Mouse (Mus musculus) olfactory bulb, adult 2 months (tissue): ENCODE results near the gene Gpr83.

ENCODE experiments used
- CTCF ChIP-seq: fragments of 200-500 bp; IDR thresholded peaks from 2 replicates; pipeline ENCODE4 v1.5.1; 2012; ENCODE audit warnings: low read depth, mild to moderate bottlenecking, low read length, moderate library complexity; ENCODE audit not compliant: insufficient read depth
- POLR2A ChIP-seq: fragments of 200-500 bp; IDR thresholded peaks from 2 replicates; pipeline ENCODE4 v1.6.1; 2012; ENCODE audit warnings: mild to moderate bottlenecking, low read depth, low read length, moderate library complexity; ENCODE audit not compliant: insufficient read depth

DNA sequence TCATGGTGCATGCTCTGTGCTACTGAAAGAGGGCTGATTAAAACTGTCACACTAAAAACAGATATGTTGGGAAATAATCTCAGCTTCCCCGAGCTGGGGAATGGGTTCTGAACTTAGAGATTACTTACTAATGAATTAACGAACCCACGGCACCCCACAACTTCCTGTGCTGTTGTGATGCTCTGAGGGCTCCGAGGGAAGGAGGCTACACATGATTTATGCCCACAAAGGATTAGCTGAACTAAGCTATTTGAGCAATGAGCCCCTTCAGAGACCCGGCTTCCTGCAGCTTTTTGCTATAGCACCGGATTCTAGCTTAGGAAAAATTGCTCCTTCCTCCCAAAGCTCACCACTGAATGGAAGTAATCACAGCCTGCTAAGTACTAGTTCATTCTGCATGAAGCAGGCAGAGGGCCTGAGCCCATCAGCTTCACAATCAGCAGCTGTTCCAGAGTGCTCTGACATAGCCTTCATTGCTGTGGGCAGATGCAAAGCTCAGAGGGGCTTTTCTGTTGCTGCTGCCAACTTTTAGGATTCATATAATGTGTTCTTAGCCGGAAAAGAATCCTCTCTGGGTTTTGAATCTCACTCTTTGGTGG, 35.3 kb downstream of the Gpr83 start:
- TF ChIP-seq CTCF (no peak), POLR2A (no peak)
